Mouse (Mus musculus): Measurements from ENCODE around the gene Mcts2.

- TF ChIP-seq CTCF (IDR thresholded peaks at IDR 0.05; ENCODE audit: borderline replicate concordance, control insufficient read depth, extremely low read depth, insufficient read depth, low read length, poor library complexity) (no peak), POLR2A (IDR thresholded peaks at IDR 0.05; ENCODE audit: control insufficient read depth, extremely low read depth, insufficient read depth, low read length, poor library complexity) (no peak)
These were observed 30.8 kb downstream of the Mcts2 start for GRCm38 (mm10) chr2:152717652-152718051.

Data from thymus, adult 2 months (tissue).